Mouse (Mus musculus) adrenal gland, postnatal 14 days (tissue): ENCODE data around the gene Bhlhe40. TPM values are rescaled to one million over a fixed set of nuclear protein-coding genes. Genes with fewer than 3 reads are reported as not detected.
A peak's percentile ranks its signal among the peaks of the same experiment; 100 is the strongest.

Source experiments
- DNase-seq: peaks from one replicate; pipeline ENCODE4 v3.0.0; 2021; ENCODE audit warnings: mixed read lengths
- total RNA-seq: library from RNA; stranded (reverse); gene quantifications from 2 replicates; pipeline ENCODE4 v1.2.3, GENCODE M21; 2021

The Bhlhe40 gene
- total RNA-seq, 1 experiment from 2014 or later, result 108 TPM

- no peak for DNase-seq
Observed at GRCm38 (mm10) chr6:108692986-108693385, 32.6 kb downstream of the Bhlhe40 start.

- DNase-seq, result no peak
Observed at GRCm38 (mm10) chr6:108694965-108695724, 34.7 kb downstream of the Bhlhe40 start.

GRCm38 (mm10) chr6:108695844-108696821 lies 35.7 kb downstream of the Bhlhe40 start:
- no peak for DNase-seq

GRCm38 (mm10) chr6:108696822-108697202 lies 36.4 kb downstream of the Bhlhe40 start:
- DNase-seq, result no peak

- no peak for DNase-seq
Observed at GRCm38 (mm10) chr6:108697345-108697744, 36.9 kb downstream of the Bhlhe40 start.

- DNase-seq, result no peak
Observed at GRCm38 (mm10) chr6:108698343-108698870, 38.0 kb downstream of the Bhlhe40 start.

- DNase-seq, result no peak
Observed at GRCm38 (mm10) chr6:108699679-108700078, 39.2 kb downstream of the Bhlhe40 start.

- no peak for DNase-seq
Observed at GRCm38 (mm10) chr6:108700638-108701343, 40.4 kb downstream of the Bhlhe40 start.

GRCm38 (mm10) chr6:108702648-108703047 lies 42.2 kb downstream of the Bhlhe40 start:
- DNase-seq, result no peak

- no peak for DNase-seq
Observed at GRCm38 (mm10) chr6:108703085-108703484, 42.7 kb downstream of the Bhlhe40 start.

GRCm38 (mm10) chr6:108704316-108705080 lies 44.1 kb downstream of the Bhlhe40 start:
- DNase-seq, result no peak

- DNase-seq, result peak; percentile 30
Observed at GRCm38 (mm10) chr6:108705957-108706356, 45.5 kb downstream of the Bhlhe40 start.

- DNase-seq, result no peak
Observed at GRCm38 (mm10) chr6:108706994-108707645, 46.7 kb downstream of the Bhlhe40 start.

GRCm38 (mm10) chr6:108709131-108709470 lies 48.7 kb downstream of the Bhlhe40 start:
- DNase-seq, result no peak

GRCm38 (mm10) chr6:108709471-108710231 lies 49.2 kb downstream of the Bhlhe40 start:
- peak; percentile 91 for DNase-seq

- DNase-seq, result peak; percentile 27
Observed at GRCm38 (mm10) chr6:108710667-108711066, 50.2 kb downstream of the Bhlhe40 start.

- no peak for DNase-seq
Observed at GRCm38 (mm10) chr6:108711192-108711964, 50.9 kb downstream of the Bhlhe40 start.

- DNase-seq, result no peak
Observed at GRCm38 (mm10) chr6:108712148-108712547, 51.7 kb downstream of the Bhlhe40 start.
